Mouse (Mus musculus): ENCODE measurements at regions not wholly inside any gene's neighbourhood (a gene's known extent, or its start where the extent isn't known, plus 50 kb on each side); places are given as distances from the start of the nearest gene placed in this dataset.

- TF ChIP-seq POLR2A (IDR thresholded peaks at IDR 0.05; ENCODE audit: extremely low read depth, insufficient read depth, low read length) (no peak), CTCF (IDR thresholded peaks at IDR 0.05; ENCODE audit: extremely low read depth, insufficient read depth, low read length) (no peak)
- no peak overlapping the region for H3K4me3 ChIP-seq (ENCODE audit: insufficient read depth, low read length)
- no peak overlapping the region for H3K27ac ChIP-seq (ENCODE audit: insufficient read depth, low read length)
- H3K4me1 ChIP-seq (ENCODE audit: control insufficient read depth, insufficient read depth, low read length) = no peaks in the 10 kb centered on the region
Observed at GRCm38 (mm10) chr6:55579611-55580010, 101.5 kb downstream of the Neurod6 start.

- Histone ChIP-seq H3K27ac (ENCODE audit: insufficient read depth, low read length) (no peak overlapping the region), H3K4me1 (ENCODE audit: control insufficient read depth, insufficient read depth, low read length) (no peaks in the 10 kb centered on the region), H3K4me3 (ENCODE audit: insufficient read depth, low read length) (no peak overlapping the region)
- TF ChIP-seq CTCF (IDR thresholded peaks at IDR 0.05; ENCODE audit: extremely low read depth, insufficient read depth, low read length) = no peak
- TF ChIP-seq POLR2A (IDR thresholded peaks at IDR 0.05; ENCODE audit: extremely low read depth, insufficient read depth, low read length) = no peak
Observed at GRCm38 (mm10) chr6:55579105-55579504, 102.0 kb downstream of the Neurod6 start.

- H3K4me1 ChIP-seq (ENCODE audit: control insufficient read depth, insufficient read depth, low read length) = no peaks in the 10 kb centered on the region
- TF ChIP-seq POLR2A (IDR thresholded peaks at IDR 0.05; ENCODE audit: extremely low read depth, insufficient read depth, low read length) (no peak), CTCF (IDR thresholded peaks at IDR 0.05; ENCODE audit: extremely low read depth, insufficient read depth, low read length) (no peak)
- H3K27ac ChIP-seq (ENCODE audit: insufficient read depth, low read length) = no peak overlapping the region
- no peak overlapping the region for H3K4me3 ChIP-seq (ENCODE audit: insufficient read depth, low read length)
Observed at GRCm38 (mm10) chr6:55578051-55578450, 103.0 kb downstream of the Neurod6 start.

- no peak overlapping the region for H3K4me3 ChIP-seq (ENCODE audit: insufficient read depth, low read length)
- TF ChIP-seq CTCF (IDR thresholded peaks at IDR 0.05; ENCODE audit: extremely low read depth, insufficient read depth, low read length) = no peak
- TF ChIP-seq POLR2A (IDR thresholded peaks at IDR 0.05; ENCODE audit: extremely low read depth, insufficient read depth, low read length) = no peak
- no peaks in the 10 kb centered on the region for H3K4me1 ChIP-seq (ENCODE audit: control insufficient read depth, insufficient read depth, low read length)
- no peak overlapping the region for H3K27ac ChIP-seq (ENCODE audit: insufficient read depth, low read length)
Observed at GRCm38 (mm10) chr6:55567521-55567920, 113.5 kb downstream of the Neurod6 start.

- no peaks in the 10 kb centered on the region for H3K4me1 ChIP-seq (ENCODE audit: control insufficient read depth, insufficient read depth, low read length)
- TF ChIP-seq POLR2A (IDR thresholded peaks at IDR 0.05; ENCODE audit: extremely low read depth, insufficient read depth, low read length) (no peak), CTCF (IDR thresholded peaks at IDR 0.05; ENCODE audit: extremely low read depth, insufficient read depth, low read length) (no peak)
- no peak overlapping the region for H3K4me3 ChIP-seq (ENCODE audit: insufficient read depth, low read length)
- no peak overlapping the region for H3K27ac ChIP-seq (ENCODE audit: insufficient read depth, low read length)
Observed at GRCm38 (mm10) chr6:55565260-55566209, 113.8 kb downstream of the Adcyap1r1 start.

GRCm38 (mm10) chr6:55560606-55561005 is 108.8 kb downstream of the Adcyap1r1 start:
- TF ChIP-seq CTCF (IDR thresholded peaks at IDR 0.05; ENCODE audit: extremely low read depth, insufficient read depth, low read length) (no peak), POLR2A (IDR thresholded peaks at IDR 0.05; ENCODE audit: extremely low read depth, insufficient read depth, low read length) (no peak)
- Histone ChIP-seq H3K27ac (ENCODE audit: insufficient read depth, low read length) (no peak overlapping the region), H3K4me1 (ENCODE audit: control insufficient read depth, insufficient read depth, low read length) (no peaks in the 10 kb centered on the region), H3K4me3 (ENCODE audit: insufficient read depth, low read length) (no peak overlapping the region)

GRCm38 (mm10) chr6:55559797-55560196 is 108.0 kb downstream of the Adcyap1r1 start:
- Histone ChIP-seq H3K4me3 (ENCODE audit: insufficient read depth, low read length) (no peak overlapping the region), H3K4me1 (ENCODE audit: control insufficient read depth, insufficient read depth, low read length) (no peaks in the 10 kb centered on the region)
- TF ChIP-seq POLR2A (IDR thresholded peaks at IDR 0.05; ENCODE audit: extremely low read depth, insufficient read depth, low read length) = no peak
- TF ChIP-seq CTCF (IDR thresholded peaks at IDR 0.05; ENCODE audit: extremely low read depth, insufficient read depth, low read length) = no peak

More at GRCm38 (mm10) chr6:55559797-55560196, 108.0 kb downstream of the Adcyap1r1 start:
- no peak overlapping the region for H3K27ac ChIP-seq (ENCODE audit: insufficient read depth, low read length)

All from cortical plate, adult 2 months (tissue).